Mouse (Mus musculus): Measurements from ENCODE around the gene Tenm2.

Tenm2 gene

GRCm38 (mm10) chr11:37235914-37236600 is at the start of gene Tenm2:
Gene Tenm2 (minus strand): TSS chr11:37235964.
- POLR2A ChIA-PET = interaction anchor here in 1 of 4 experiments (0.6 kb wide), 1 partner anchor 1191 kb away, joined by 6 read pairs; no protein-coding TSS in a partner anchor
- CTCF ChIA-PET = no interaction called here

DNA sequence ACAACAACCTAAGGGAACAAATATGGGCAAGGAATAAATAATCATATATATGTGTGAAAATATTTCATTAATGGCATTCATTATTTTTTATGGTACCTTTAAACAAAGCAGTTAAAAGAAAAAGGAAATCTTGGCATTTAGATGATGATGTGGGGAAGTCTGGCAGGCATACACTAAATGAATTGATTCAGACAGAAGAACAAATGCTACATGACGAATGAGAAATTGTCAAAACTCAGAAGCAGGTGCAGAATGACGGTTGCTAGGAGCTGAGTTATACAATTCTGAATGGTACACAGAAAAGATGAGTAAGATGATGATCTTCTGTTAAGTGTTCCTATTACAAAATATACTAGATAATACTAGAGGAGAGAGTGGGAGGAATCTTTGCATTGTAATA is 49.4 kb upstream of the Tenm2 start:
- POLR2A ChIA-PET = no interaction called here
- CTCF ChIA-PET = no interaction called here

DNA sequence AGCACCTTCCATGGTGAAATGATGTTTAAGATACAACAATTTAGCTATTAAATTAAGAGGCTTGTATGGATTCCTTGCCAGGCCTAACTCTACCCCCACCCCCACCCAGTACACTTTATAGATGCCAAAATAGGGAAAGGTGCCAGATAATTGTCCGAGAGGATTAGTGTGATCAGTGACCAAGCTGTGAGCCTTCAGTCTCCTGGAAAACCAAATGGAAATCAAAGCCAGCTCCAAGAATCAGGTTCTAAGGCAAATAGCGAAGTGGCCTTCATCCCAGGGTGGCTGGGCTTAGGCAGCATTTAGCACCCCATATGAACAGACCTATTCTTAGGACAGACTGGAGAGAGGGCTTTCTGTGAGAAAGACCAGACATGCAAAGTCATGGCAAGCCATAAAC is 13.0 kb upstream of the Tenm2 start:
- CTCF ChIA-PET = no interaction called here
- POLR2A ChIA-PET = no interaction called here

GRCm38 (mm10) chr11:37237096-37237725 is 1.4 kb upstream of the Tenm2 start:
- CTCF ChIA-PET = no interaction called here
- POLR2A ChIA-PET = no interaction called here

DNA sequence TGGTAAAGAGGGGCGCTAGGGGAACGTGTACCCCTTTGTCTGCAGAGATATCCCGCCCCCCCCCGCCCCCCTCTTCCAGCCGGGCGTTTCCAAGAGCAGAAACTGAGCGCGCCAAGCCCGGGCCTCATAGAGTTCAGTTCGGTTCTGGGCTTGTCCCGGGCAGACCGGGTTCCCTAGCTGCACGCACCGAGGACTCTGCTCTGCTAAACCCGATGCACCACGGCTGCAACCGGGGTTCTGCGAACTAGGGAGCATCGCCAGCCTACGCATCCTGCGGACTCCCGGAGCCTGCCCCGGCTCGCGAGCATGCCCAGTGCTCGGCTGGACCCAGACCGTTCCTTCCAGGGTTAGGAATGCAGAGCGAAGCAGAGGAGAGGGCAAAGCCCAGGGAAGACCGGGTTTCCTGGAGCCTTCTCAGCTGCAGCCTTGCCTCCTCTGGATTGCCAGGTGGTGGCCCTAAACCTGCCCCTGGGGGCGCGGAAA is 878 bp upstream of the Tenm2 start:
- ChIA-PET CTCF (no interaction called here), POLR2A (interaction anchor here in 1 of 4 experiments (0.6 kb wide), 1 partner anchor 1191 kb away, joined by 6 read pairs; no protein-coding TSS in a partner anchor)

DNA sequence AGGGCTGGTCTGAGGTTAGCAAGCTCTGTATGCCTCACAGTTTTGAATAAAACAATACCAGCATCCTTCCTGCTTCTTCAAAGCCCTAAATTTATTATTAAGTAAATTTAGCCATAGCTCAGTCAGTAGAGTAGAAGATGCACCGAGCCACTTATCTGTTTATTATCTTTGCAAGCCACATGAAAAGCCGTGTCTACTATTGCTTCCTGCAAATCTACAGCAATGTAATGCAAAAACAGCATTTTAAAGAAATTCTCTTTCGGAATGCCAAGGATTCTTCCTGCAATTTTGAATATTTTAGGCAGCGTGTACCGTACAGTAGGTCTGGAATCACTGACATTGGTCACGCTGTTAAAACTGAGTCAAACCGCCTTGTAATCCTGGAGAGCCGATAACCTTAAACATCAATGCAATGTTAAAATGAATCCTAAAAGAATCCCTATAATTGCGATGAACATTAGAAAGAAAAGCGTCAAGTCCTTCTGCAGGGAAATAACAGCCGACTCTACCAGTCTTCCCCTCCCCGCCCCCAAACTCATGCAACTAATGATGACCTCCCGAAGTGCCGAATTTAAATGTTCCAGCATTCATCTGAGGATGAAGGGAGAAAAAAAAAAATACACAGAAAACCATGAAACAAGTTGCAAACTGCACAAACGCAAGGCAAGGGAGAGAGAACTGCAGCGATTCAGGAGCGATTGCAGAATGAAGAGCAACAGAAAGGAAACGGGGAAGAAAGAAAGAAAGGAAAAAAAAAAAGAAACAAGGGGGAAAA is 556 bp downstream of the Tenm2 start:
- CTCF ChIA-PET = no interaction called here
- POLR2A ChIA-PET = no interaction called here

DNA sequence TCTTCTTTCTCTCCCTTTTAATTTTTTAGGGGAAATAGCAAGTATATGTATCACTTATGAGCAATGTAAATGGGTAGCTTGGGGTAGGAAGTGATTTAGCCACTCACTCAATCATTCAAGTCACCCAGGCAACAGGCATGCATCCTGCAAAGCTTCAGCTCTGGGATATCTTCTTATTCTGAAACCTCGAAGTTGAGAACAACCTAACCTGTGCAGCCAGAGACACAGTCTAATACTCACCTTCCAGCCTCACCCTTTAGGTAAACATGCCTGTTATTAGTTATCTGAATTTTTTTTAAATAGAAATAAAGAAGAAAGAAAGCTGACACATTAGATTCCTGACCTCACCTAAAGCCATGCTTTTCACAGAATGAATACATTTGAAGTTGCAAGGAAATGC is 8.4 kb downstream of the Tenm2 start:
- ChIA-PET CTCF (no interaction called here), POLR2A (no interaction called here)

GRCm38 (mm10) chr11:37226943-37227342 is 8.8 kb downstream of the Tenm2 start:
- ChIA-PET CTCF (no interaction called here), POLR2A (no interaction called here)

DNA sequence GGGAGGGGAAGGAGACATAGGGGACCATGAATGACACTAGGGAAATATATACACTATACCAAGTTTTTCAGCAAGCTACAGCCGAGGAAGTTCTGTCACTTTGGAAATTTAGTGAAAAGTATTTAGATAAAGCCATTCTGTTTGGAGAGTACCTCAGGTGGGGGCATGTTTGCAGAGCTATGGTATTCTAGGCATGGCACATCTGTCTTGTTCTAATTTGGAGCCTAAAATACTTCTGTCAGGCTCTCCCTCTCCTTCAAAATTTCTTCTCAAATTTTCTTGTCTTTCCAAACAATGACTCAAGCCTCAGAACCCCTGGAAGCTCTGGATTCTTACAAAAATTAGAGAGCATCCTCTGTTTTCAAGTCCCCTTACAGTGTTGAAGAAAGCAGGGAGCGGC is 13.0 kb downstream of the Tenm2 start:
- ChIA-PET POLR2A (no interaction called here), CTCF (interaction anchor here in 1 of 4 experiments (0.6 kb wide), 1 partner anchor 860 kb away, joined by 5 read pairs; no protein-coding TSS in a partner anchor)

DNA sequence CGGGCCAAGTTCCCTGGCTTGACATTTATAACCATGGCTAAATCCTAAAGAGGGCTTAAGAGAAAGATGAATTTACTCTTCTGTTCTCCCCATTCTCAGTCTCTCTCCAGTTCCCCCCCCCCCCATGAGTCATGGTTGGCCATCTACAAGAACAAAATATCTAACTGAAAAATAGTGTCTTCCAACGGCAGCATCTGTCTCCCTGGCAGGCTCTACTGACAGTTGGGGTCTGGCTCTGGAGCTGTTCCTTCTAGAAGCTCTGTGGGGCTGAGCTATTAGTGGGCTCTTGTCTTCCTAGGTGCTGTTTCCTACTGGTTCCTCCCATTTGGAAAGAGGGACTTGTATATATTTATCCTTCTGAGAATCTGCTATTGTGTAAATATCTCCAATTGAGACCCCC is 13.7 kb downstream of the Tenm2 start:
- ChIA-PET POLR2A (no interaction called here), CTCF (no interaction called here)

- CTCF ChIA-PET = no interaction called here
- POLR2A ChIA-PET = no interaction called here
Observed at GRCm38 (mm10) chr11:37220921-37221320, 14.8 kb downstream of the Tenm2 start.

GRCm38 (mm10) chr11:37186132-37186531 is 49.6 kb downstream of the Tenm2 start:
- ChIA-PET POLR2A (no interaction called here), CTCF (interaction anchor here in 3 of 4 experiments (0.6 to 1.9 kb wide), 3 partner anchors 138 to 358 kb away, joined by 3 to 7 read pairs (median 5); no protein-coding TSS in a partner anchor)

- POLR2A ChIA-PET = no interaction called here
Observed at GRCm38 (mm10) chr11:37177426-37177825, 58.3 kb downstream of the Tenm2 start.

GRCm38 (mm10) chr11:37153933-37154880 is 81.6 kb downstream of the Tenm2 start:
- ChIA-PET POLR2A (no interaction called here), CTCF (no interaction called here)

More at GRCm38 (mm10) chr11:37177426-37177825, 58.3 kb downstream of the Tenm2 start:
- CTCF ChIA-PET = no interaction called here

DNA sequence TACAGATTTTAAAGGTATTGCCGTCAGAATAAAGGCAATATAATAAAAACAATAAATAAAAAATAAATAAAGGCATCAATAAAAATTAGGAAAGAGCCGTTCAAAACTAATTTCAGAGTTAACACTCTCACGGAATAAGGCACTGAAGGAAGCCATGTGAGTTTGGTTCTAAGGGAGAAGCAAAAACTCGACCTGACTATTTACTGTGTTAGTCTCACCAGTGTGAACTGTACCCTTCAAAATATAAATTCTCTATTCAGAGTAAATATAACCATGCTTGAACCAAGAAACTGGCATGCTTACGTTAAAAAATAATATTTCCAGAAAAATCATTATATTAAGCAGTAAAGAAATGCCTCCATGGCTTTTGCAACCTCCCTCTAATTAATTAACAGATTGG is 82.4 kb downstream of the Tenm2 start:
- POLR2A ChIA-PET = no interaction called here
- CTCF ChIA-PET = no interaction called here

GRCm38 (mm10) chr11:37150011-37150410 is 85.8 kb downstream of the Tenm2 start:
- ChIA-PET CTCF (no interaction called here), POLR2A (no interaction called here)

GRCm38 (mm10) chr11:37143996-37144395 is 91.8 kb downstream of the Tenm2 start:
- ChIA-PET CTCF (no interaction called here), POLR2A (no interaction called here)

GRCm38 (mm10) chr11:37143478-37143877 is 92.3 kb downstream of the Tenm2 start:
- CTCF ChIA-PET = no interaction called here
- POLR2A ChIA-PET = no interaction called here

DNA sequence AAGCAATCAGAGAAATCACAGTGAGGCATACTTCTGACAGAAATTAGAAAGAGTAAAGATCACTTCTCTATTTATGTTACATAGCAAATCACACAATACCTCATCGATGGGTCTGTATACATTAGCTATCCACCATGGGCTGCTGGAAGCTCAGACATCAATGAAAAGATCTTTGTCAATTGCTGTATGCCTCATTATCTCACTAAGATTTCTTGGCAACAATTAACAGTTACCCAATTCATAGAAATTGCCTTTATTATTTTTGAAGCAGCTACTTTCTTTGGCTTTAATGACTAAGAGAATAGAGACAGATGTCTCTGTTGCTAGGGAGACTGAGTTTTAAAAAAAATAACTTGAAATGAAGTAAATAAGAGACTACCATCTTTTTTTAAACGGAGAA is 106.9 kb downstream of the Tenm2 start:
- ChIA-PET POLR2A (no interaction called here), CTCF (no interaction called here)

DNA sequence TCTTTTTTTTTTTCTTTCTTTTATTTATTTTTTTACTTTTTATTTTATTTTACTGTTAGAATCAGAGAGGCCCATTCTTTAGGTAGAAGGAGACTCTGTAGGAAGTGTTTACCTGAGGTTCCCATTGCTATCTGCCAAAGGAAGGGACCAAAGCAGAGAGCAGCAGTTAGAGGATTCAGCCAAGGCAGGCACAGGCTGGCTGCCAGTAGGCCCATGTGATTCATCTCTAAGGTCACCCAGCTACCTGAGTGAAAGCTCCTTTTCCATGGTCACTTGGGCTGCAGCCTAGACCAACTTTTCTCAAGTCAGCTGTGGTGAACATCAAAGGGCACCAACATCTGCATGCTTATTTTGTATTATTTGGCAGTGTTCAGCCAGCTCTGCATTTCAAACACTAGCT is 117.7 kb downstream of the Tenm2 start:
- CTCF ChIA-PET = no interaction called here
- POLR2A ChIA-PET = no interaction called here

Measured in embryonic stem cell, embryonic (primary cell).